Mouse (Mus musculus) embryonic facial prominence, embryonic 15.5 days (tissue): Measurements from ENCODE around the gene Gm17571. TPM values are rescaled to one million over a fixed set of nuclear protein-coding genes. Genes with fewer than 3 reads are reported as not detected.
A peak's percentile ranks its signal among the peaks of the same experiment; 100 is the strongest.

Experiments used
- ATAC-seq: fragments of 200-750 bp; cut with Nextera tagmentation; 2 replicates; pipeline ENCODE4 v1.8.0; 2017; ENCODE audit warnings: low read depth, moderate TSS enrichment; ENCODE audit not compliant: insufficient number of reproducible peaks, low FRiP score, low TSS enrichment
- H3K27ac ChIP-seq: fragments of 300-500 bp; sonication (generic); replicated peaks from 2 replicates; pipeline ENCODE4 v1.5.1; 2015; ENCODE audit warnings: mild to moderate bottlenecking, inconsistent platforms
- H3K27me3 ChIP-seq: fragments of 300-500 bp; sonication (generic); 2 replicates; pipeline ENCODE4 v1.6.1; 2015; ENCODE audit warnings: inconsistent platforms
- H3K36me3 ChIP-seq: fragments of 300-500 bp; sonication (generic); 2 replicates; pipeline ENCODE4 v1.6.1; 2015; ENCODE audit warnings: mild to moderate bottlenecking, inconsistent platforms
- H3K4me1 ChIP-seq: fragments of 300-500 bp; sonication (generic); 2 replicates; pipeline ENCODE4 v1.6.1; 2015; ENCODE audit warnings: inconsistent platforms
- H3K4me2 ChIP-seq: fragments of 300-500 bp; sonication (generic); replicated peaks from 2 replicates; pipeline ENCODE4 v1.6.1; 2015; ENCODE audit warnings: mild to moderate bottlenecking, inconsistent platforms
- H3K4me3 ChIP-seq: fragments of 300-500 bp; sonication (generic); replicated peaks from 2 replicates; pipeline ENCODE4 v1.5.1; 2015; ENCODE audit warnings: mild to moderate bottlenecking, inconsistent platforms
- H3K9ac ChIP-seq: fragments of 300-500 bp; sonication (generic); 2 replicates; pipeline ENCODE4 v1.6.1; 2015; ENCODE audit warnings: inconsistent platforms
- H3K9me3 ChIP-seq: fragments of 300-500 bp; sonication (generic); replicated peaks from 2 replicates; pipeline ENCODE4 v1.6.1; 2016; ENCODE audit warnings: inconsistent platforms
- WGBS: fragments of 180-500 bp; shearing (Covaris S2); methylation state at CpG from one replicate; pipeline ENCODE4 v1.1.7; 2015; 5-methylcytosine and 5-hydroxymethylcytosine counted together
- polyA plus RNA-seq: library from polyadenylated mRNA; unstranded; fragments of >200 nt; fragmentation: Nextera tagmentation; extraction: Ambion mirVana; gene quantifications from 2 replicates; pipeline ENCODE4 v1.2.1, GENCODE M21; 2015

Gene Gm17571
- polyA plus RNA-seq: not detected in 2 replicates

DNA sequence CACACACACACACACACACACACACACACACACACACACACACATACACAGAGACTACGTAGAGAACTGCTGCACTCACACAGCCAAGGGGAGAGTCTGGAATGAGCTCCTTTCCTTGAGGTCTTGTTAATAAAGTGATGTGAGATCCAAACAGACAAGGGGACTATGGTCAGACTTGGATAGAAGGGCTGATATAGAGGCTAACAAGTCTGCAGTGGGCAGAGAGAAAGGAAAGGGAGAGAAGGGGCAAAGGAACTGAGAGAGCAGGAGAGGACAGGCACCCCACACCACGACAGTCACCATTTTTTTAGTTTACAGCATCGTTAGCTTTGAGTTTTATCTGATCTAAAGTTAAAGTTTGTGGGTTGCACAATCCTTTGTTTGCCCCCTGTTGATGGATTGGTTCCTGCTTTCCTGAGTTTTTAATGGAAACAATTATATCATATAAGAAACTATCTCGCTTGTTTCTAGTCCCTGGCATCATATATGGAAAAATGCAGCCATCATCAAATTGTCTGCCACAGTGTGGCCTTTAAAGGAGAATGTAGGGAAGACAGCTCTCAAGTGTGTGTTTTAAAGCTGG is at the start of gene Gm17571:
Gm17571 (minus strand) TSS at position 51 of the 583 bp plus-strand sequence.
- H3K9me3 ChIP-seq: no peaks in the 10 kb centered on the region
- H3K4me2 ChIP-seq: no peak within 1 kb of the TSS
- no peaks in the 10 kb centered on the region for H3K36me3 ChIP-seq
- no peak for ATAC-seq
- no peak within 1 kb of the TSS for H3K27ac ChIP-seq
- H3K4me3 ChIP-seq: no peak within 1 kb of the TSS
- 0 out of 2 replicates have a peak, but pooled peaks cover 9% of the 10 kb centered on the region for H3K4me1 ChIP-seq
- 51% methylated on average over 4 of the region's 4 CpGs for WGBS
- no peaks in the 10 kb centered on the region for H3K27me3 ChIP-seq
- no peak within 1 kb of the TSS for H3K9ac ChIP-seq

DNA sequence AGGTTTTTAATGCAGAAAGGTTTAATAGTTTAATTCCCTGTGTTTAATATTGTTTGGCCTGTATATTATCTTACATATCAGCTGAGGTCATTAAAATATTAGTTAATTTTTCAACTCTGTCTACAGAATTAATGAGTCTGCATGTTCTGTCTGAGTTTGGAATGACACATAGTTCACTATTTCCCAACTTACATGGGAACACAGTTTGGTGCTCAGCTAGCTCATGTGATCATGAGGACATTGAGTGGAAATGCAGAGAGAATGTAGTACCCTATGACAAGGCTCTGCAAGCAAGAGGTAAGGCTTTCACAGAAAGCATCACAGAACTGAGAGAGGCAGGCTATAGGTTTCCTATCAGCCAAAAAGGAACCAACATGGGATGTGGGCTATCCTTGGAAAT is 49.0 kb upstream of the Gm17571 start:
- Histone ChIP-seq H3K4me2 (no peak overlapping the region), H3K36me3 (no peaks in the 10 kb centered on the region), H3K4me1 (peaks cover 4% of the 10 kb centered on the region), H3K27ac (no peak overlapping the region), H3K9ac (no peak overlapping the region), H3K4me3 (no peak overlapping the region), H3K27me3 (no peaks in the 10 kb centered on the region), H3K9me3 (no peaks in the 10 kb centered on the region)
- ATAC-seq: no peak

DNA sequence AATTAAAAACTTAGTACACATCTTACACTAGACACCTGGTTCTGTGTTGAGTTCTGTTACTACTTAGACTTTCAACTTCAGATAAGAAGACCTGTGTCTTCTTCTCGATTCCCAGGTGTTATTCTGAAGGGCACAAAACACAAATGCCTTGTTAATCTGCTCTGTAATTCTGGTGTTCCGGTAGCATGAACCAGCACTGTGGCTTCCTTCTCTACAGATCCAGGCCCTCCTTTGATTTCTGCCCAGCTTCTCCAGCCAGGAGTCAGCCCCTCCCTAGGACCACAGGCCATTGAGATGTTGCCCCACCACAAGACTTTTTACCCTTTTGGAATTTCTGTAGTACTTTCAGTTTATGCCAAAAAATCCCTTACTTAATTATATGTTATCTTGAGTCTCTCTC is 47.2 kb upstream of the Gm17571 start:
- no peak overlapping the region for H3K4me2 ChIP-seq
- H3K9ac ChIP-seq: no peak overlapping the region
- WGBS: 76% methylated on average over 2 of the region's 2 CpGs
- H3K4me3 ChIP-seq: no peak overlapping the region
- H3K9me3 ChIP-seq: no peaks in the 10 kb centered on the region
- H3K36me3 ChIP-seq: no peaks in the 10 kb centered on the region
- no peak overlapping the region for H3K27ac ChIP-seq
- no peak for ATAC-seq
- peaks cover 4% of the 10 kb centered on the region for H3K4me1 ChIP-seq
- no peaks in the 10 kb centered on the region for H3K27me3 ChIP-seq

DNA sequence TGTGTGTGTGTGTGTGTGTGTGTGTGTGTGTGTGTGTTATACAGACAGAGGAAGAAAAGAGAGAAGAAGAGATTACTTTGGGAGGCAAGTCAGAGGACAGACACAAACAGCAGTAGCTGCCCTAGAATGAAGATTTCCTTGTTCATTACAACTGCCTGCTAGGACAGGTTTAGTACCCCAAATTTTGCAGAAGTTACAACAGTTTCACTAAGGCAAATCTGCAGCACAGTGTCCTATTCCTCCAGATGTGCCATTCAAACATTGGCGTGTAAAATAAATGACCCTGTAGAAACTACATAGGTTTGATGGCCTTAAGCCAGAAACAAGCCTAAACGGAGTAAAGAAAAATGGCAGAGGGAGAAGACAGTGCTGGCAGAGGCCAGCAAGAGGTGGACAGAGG is 46.3 kb upstream of the Gm17571 start:
- Histone ChIP-seq H3K4me2 (no peak overlapping the region), H3K36me3 (no peaks in the 10 kb centered on the region), H3K4me1 (peaks cover 4% of the 10 kb centered on the region; the same call in 1 of the 2 replicates), H3K4me3 (no peak overlapping the region), H3K27me3 (no peaks in the 10 kb centered on the region), H3K9ac (no peak overlapping the region), H3K27ac (no peak overlapping the region), H3K9me3 (no peaks in the 10 kb centered on the region)
- WGBS: 62% methylated on average over 2 of the region's 2 CpGs
- no peak for ATAC-seq

DNA sequence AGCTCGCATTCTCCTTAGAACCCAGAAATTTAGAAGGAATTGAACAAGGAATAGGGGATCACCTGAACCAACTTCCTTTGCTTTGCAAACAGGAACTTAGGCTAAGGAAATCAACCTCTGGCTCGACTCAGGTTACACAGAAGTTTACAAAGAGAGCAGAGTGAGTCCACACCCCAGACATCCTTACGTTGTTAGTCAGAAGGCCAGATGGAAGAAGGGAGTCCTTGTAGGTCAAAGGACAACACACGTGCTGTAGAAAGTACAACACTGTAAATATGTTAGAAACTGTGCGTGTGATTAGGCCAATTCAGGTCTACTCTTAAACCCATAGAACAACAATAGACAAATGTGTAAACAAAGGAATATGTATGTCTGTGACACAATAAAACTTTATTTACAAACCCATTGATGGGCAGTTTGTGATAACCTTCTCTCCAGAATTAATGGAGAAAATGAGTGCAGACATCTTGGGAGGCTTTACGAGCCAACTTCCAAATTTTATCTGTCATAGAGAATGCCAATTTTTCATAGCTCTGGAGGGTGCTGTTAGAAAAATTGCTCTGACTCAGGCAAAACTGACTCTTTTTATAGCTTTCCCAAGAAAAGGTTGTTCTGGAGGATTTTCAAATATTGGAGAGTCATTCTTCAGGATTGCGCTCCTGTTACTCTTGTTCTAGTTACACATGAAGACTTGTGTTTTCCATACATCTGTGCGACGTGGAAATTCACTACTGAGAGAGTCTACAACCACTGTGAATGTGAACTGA is 45.5 kb upstream of the Gm17571 start:
- Histone ChIP-seq H3K36me3 (no peaks in the 10 kb centered on the region), H3K4me3 (no peak overlapping the region), H3K9ac (no peak overlapping the region), H3K4me1 (peaks cover 3% of the 10 kb centered on the region; the same call in 1 of the 2 replicates), H3K9me3 (no peaks in the 10 kb centered on the region), H3K27me3 (no peaks in the 10 kb centered on the region), H3K4me2 (no peak overlapping the region), H3K27ac (no peak overlapping the region)
- WGBS: 73% methylated on average over 9 of the region's 9 CpGs
- no peak for ATAC-seq

DNA sequence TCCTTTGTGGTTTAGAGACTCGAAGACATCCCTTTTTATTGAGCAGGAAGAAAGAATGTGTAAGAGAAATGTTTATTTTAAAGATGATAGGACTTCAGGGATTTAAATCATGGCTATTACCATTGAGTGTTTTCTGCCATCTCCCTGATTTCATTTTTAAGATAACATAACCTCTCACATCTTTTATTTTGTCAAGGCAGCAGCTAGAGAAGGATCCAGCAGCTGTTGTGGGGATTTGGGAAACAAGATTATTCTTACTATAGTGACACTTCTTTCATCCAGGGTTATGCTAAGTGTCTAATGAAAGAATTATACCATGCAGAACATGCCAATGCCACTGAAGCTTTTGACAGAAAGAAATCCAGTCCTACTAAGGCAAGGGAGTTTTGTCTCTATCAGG is 44.6 kb upstream of the Gm17571 start:
- ATAC-seq: no peak
- H3K4me2 ChIP-seq: no peak overlapping the region
- 41% methylated on average over 1 of the region's 1 CpGs for WGBS

DNA sequence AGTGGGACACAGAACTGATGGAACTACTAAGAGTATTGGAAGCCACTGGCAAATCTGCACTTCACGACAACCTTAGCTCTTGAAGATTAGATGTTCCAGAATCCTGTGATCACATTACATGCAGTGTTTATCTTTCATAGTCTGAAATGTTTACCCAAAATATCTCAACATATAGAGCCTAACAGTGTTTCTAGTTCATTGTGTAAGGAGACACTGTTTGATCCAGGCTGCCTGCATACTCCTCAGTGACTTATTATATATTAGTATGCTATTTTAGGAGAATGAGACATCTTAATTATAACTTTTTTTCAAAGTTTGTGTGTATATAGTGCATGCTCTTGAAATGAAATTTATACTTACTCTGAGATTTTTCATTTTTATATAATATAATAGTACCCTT is 39.4 kb upstream of the Gm17571 start:
- Histone ChIP-seq H3K4me2 (no peak overlapping the region), H3K27ac (no peak overlapping the region), H3K36me3 (no peaks in the 10 kb centered on the region), H3K27me3 (no peaks in the 10 kb centered on the region), H3K4me3 (no peak overlapping the region), H3K9ac (no peak overlapping the region), H3K4me1 (peaks cover 24% of the 10 kb centered on the region), H3K9me3 (no peaks in the 10 kb centered on the region)
- no peak for ATAC-seq
- 62% methylated on average over 1 of the region's 1 CpGs for WGBS

More for the DNA sequence above, 44.6 kb upstream of the Gm17571 start:
- H3K27me3 ChIP-seq: no peaks in the 10 kb centered on the region
- no peaks in the 10 kb centered on the region for H3K36me3 ChIP-seq
- H3K4me1 ChIP-seq: 0 out of 2 replicates have a peak, but pooled peaks cover 3% of the 10 kb centered on the region
- no peak overlapping the region for H3K9ac ChIP-seq
- no peak overlapping the region for H3K4me3 ChIP-seq
- no peaks in the 10 kb centered on the region for H3K9me3 ChIP-seq
- H3K27ac ChIP-seq: no peak overlapping the region

DNA sequence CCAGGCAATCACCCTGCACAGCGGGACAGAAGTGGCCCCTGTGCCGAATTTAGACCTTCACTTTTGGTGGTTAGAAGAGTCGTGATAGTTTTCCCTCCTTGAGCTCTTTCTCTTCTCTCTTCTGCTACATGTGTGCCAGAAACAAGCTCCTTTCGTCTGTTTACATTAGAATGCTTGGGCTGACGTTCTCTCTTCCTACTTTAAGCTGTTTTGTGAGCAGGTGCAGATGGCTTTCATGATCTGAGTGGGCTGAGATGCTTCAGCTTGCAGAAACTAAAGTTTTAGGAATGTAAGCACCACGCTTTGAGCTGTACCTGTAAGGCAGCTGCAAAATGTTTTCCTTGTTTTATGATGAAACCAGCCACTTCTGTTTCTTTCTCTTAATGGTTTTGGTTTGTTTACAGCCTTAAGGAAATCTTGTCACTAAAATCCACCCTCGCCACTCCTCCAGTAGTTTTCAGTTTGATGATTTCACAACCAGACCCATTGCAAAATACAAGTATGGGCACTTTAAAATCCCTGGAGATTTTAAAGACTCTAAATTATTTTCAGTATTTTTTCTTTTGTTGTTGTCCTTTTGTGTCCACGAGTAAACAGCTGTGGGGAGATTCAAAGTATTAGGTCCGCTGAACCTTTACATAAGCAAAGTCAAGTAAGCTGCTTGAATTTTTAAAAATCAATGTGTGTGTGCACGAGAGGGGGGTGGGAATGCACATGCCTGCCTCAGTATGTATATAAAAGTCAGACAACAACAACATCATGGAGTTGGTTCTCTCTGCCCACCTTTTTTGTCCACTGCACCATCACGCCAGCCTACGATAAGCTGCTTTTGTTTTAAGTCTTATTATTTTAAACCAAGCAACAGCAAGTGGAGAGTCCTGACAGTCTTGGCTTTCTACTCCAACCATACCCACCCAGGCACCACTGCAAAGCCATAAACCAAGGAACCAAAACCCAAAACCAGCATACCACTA is 38.0 kb upstream of the Gm17571 start:
- H3K9ac ChIP-seq: no peak overlapping the region
- H3K27ac ChIP-seq: peak overlapping the region; percentile 49
- 46% methylated on average over 12 of the region's 12 CpGs for WGBS
- no peak overlapping the region for H3K4me3 ChIP-seq
- no peaks in the 10 kb centered on the region for H3K9me3 ChIP-seq
- H3K4me1 ChIP-seq: peaks cover 24% of the 10 kb centered on the region
- no peak for ATAC-seq
- H3K36me3 ChIP-seq: no peaks in the 10 kb centered on the region
- 0 out of 2 replicates have a peak overlapping the region, but pooled peaks have one; percentile 8 for H3K4me2 ChIP-seq
- H3K27me3 ChIP-seq: no peaks in the 10 kb centered on the region

DNA sequence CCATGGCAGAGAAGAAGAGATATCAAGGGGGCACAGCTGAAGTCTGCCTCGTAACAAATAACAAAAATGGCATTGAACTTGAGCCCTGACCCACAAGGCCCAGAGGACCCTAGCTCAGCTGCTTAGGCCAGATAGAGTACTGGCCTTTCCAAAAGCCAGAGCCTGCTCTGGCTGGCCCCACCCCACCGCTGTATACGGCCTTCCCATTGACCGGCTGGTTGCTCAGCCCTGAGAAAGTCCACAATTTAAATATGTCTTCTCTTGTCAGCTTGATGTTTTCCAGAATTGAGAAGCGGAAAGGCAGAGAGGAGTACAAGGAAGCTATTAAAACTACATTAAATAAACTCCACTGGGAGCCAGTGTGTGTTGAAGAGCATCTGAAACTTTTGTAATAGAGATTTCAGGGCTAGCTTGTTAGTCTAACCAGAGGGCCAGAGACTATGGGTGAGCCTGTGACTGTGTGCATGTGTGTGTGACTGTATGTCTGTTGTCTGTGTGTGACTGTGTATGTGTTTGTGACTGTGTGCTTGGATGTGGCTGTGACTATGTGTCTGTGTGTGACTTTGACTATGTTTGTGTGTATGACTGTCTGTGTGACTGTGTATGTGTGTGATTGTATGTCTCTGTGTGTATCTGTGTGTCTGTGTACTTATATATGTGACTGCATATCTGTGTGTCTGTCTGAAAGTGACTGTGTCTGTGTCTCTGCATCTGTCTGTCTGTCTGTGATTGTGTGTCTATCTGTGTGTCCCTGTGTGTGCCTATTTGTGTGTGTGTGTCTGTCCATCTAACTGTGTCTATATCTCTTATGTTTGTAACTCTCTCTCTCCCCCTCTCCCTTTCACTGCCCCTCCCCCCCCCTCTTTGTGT is 36.9 kb upstream of the Gm17571 start:
- no peaks in the 10 kb centered on the region for H3K27me3 ChIP-seq
- 57% methylated on average over 5 of the region's 5 CpGs for WGBS
- no peaks in the 10 kb centered on the region for H3K9me3 ChIP-seq
- H3K4me1 ChIP-seq: peaks cover 27% of the 10 kb centered on the region
- no peak overlapping the region for H3K4me2 ChIP-seq
- H3K9ac ChIP-seq: no peak overlapping the region
- no peak for ATAC-seq
- H3K4me3 ChIP-seq: no peak overlapping the region
- H3K27ac ChIP-seq: 0 out of 2 replicates have a peak overlapping the region, but pooled peaks have one; percentile 34
- H3K36me3 ChIP-seq: no peaks in the 10 kb centered on the region

DNA sequence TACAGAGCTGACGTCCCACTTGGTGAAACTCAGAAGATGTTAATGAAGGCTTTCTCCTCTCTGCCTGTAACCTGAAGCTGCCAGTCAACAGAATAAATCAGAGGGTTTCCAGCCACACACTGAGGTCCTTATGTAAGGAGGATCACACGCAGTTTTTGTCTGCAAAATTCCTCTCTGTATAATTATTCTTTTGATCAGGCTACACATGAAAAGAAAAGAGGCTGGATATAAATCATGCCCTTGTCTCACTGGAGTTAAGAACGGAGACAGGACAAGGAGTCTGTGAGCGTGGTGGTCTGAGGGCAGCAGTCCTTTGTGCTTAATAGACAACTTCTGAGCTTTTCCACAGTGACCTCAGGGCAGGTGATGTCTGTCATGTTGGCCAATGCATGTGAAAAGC is 32.7 kb upstream of the Gm17571 start:
- Histone ChIP-seq H3K9ac (no peak overlapping the region), H3K27ac (no peak overlapping the region; the same call in 1 of the 2 replicates), H3K27me3 (no peaks in the 10 kb centered on the region), H3K4me1 (peaks cover 16% of the 10 kb centered on the region), H3K4me2 (no peak overlapping the region), H3K36me3 (no peaks in the 10 kb centered on the region), H3K9me3 (no peaks in the 10 kb centered on the region), H3K4me3 (no peak overlapping the region)
- WGBS: 31% methylated on average over 4 of the region's 4 CpGs
- ATAC-seq: no peak
